Mouse (Mus musculus) layer of hippocampus, postnatal 14 days (tissue): ENCODE measurements around the gene Sfmbt2. TPM values are rescaled to one million over a fixed set of nuclear protein-coding genes. Genes with fewer than 3 reads are reported as not detected.

Experiments
- DNase-seq, 2 experiments: peaks; one replicate each; pipeline ENCODE4 v3.0.0; 2021 to 2022; ENCODE audit warnings: low spot score in 2 of 2, mixed read lengths in 1 of 2
- total RNA-seq, 2 experiments: library from RNA; stranded (reverse); gene quantifications; 2 replicates each; pipeline ENCODE4 v1.2.3; 2021

The Sfmbt2 gene
- total RNA-seq, 2 experiments from 2014 or later: 5.0 to 6.1 TPM

DNA sequence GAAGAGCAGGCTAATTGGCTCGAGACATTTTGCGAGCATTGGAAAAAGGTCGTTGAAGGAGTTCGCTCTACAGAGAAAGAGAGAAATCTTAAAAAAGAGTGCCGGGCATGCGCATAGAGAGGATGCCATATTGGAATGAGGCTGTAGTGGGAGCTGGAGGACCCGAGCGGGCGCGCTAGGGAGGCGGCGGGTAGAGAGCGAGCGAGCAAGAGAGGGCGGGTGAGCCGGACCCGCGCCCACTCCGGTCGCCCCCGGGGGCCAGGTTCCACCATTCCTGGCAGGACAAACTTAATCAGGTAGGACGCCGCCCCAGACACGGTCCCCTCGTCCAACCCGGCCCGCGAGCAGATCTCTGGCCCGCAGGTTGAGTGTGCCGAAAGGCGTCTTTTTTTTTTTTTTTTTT is 2.0 kb downstream of the Sfmbt2 start:
- peak; percentile 65 to 77 for DNase-seq

DNA sequence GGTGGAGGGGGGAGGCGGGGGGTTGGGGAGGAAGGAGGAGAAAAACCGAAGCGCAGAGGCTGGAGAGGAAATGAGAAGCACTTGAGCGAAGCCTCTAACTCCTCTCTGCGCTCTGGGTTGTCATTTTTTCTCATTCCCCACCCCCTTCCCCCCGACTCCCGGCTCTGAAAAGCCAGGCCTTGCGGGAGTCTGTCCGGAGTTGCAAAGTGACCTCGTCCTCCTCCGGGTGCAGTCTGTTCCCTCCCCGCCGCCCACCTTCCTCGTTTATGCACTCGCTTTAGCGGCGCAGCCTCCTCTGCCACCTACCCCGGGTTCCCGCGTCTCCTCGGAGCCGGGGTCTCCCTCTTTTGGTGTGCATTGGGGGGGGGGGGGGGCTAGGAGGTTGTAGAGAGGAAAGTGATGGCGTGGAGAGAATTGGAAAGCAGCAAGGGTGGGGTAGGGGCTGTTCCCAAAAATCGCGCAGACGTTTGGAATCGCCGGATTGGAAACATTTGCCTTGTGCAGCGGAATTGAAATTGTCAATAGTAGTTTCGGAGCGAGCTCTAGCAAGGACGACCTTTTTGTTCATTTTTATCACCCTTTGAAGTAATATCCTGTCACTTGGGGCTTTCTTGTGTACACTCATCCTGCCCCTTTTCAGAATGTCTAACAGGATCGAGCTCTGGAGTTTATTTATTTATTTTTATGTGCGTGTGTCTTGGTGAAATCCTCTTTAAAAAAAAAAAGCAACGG is 2.6 kb downstream of the Sfmbt2 start:
- DNase-seq: peak; percentile 10 to 30

DNA sequence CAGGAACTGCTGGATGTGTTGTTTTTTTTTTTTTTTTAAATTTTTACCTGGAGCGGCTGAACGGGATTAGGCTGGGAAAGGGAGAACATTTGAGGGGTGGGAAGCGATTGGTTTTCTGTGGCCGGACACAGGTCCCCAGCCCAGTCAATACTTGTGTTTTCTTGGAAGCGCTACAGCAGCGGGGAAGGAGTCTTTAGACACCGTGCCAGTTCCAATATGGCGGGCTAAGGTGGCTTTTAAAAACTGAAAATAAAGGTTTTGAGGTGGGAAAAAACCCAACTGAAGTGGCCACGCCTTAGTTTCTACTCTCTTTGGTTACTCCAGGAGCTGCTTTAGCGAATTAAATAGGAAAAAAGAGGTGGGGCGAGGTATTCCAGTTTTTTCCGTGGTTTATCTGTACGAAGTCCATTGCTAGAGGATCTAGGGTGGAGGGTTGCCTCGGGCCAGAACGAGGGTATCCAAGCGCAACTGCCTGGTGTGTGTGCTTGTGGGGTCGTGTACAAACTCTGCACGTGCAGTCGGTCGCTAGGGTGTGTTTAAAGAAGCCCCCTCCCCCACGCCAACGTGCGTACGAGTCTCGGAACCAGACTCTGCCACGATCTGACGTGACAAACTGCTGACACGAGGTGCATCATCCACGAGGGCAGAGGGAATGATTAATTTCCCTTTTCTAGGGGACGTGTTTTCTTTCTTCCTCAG is 3.3 kb downstream of the Sfmbt2 start:
- DNase-seq: no peak

DNA sequence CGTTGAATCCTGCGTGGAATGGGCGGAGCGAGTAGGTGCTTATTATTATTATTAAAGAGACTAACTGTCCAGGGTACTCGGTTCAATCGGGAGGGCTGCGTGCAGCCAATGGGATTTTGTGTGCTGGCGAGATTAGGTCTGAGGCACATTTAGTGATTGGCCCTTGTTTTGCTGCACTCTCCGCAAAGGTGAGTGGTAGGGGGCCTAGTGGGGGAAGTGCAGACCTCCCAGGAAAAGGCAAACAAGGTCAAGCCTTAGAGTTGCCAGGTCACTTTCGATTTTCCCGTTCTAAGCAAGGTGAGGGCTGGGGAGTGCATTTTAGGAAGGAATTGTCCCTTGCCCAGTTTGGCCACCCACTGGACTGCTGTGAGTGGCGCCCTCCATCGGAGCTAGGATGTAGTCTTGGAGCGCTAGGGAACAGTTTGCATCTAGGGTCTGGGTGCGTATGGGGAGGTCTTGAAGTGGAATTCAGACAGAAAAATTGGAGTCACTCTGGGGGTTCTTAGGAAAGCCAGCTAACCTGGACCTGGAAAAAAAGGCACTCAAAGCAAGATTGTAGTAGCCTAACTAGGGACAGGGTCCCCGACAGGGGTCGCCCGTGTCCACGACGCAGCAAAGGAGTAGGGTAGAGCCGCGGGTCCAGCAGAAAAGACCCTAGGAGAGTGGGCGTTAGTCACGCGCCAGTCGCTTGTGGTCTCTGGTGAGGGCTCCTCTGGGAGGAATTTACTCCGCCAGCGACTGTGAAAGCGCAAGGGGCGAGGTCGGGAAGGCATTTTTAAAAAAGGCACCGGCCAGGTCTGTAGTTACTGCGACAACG is 4.1 kb downstream of the Sfmbt2 start:
- peak; percentile 26 to 42 for DNase-seq

DNA sequence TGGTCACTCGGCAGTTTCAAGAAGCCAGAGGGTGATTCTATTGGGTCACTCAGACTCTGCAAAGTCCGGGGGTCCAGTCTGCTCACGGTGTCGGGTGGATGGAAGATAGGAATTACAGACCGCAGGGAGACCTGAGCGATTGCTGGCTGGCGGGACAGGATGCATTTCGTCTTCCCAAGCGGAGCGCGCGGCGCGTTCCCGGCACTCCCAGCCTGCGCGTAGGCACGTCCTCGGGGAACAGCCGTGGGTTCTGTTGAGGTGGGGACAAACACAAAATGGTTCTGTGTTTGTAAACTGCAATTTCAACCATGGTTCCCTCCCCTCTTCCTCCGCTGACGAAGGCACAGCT is 4.7 kb downstream of the Sfmbt2 start:
- DNase-seq: peak; percentile 33 to 35

DNA sequence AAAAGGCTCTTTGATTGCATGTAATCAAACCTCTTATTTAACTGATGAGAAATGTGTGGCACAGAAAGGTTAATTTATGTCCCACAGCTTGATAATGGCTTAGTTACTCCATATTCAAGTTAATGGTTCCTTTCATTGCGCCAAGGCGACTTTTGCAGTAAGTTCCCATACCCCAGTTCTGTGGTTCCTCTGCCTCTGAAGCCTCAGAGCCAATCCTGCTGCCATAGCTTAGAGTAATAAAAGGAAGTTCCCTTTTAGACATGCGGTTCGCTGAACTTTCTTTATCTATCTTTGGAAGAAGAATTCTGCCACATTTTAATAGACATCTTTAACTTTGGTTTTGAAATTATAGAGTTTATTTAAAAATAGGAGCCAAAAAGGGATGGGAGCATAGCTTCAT is 19.7 kb downstream of the Sfmbt2 start:
- DNase-seq: no peak

DNA sequence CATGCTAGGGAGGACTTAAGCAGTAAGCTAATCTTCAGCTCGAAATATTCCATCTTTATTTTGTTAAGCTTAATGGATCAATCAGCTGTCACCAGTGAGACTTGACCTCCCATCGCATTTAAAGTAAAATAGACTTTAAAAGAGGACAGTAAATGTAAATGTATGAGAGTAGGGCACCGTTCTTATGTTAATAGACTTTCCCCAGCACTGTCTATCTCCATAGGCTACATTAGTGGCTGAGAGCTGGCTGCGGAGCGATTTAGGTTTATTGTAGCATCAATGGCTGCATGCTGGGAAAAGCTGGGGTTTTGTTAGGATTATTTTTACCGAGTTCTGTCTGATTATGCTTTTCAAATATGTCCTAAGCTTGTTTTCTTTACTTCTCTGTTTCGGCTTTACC is 20.5 kb downstream of the Sfmbt2 start:
- no peak for DNase-seq

DNA sequence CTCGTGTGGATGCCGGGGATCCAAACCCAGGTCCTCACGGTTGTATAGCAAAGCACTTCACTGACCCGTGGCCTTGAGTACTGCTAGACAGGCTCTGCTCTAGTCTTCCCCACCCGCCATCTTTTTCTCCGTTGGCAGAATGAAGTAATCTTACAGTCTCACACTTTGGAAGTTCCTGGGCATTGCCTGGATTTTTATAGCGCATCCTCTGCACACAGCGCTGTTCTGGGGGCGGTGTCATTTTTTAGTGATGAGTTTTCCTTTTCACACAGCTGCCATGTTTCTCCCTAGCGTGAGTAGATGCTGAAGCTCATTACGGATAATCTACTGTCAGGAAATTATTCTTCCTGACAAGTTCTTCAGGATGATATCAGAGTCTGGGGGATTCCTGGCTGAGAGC is 24.8 kb downstream of the Sfmbt2 start:
- no peak for DNase-seq

DNA sequence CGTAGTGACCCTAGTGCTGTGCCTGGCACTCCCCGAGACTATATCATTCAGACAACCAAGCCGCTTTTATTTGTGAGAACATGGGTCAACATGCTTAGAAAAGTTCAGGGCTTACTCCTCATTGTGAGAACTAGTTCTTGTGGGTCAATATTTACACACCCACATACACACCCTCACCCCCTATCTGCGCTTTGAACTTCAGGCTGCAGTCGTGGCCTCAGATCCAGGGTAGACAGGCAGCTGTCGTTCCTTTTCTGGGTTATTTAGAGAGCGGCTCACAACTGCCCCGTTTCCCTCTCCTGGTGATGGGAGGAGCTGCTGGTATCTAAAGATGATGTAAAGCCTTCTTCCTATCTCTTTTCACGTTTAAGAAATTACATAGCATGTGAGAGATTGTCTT is 27.5 kb downstream of the Sfmbt2 start:
- DNase-seq: no peak

DNA sequence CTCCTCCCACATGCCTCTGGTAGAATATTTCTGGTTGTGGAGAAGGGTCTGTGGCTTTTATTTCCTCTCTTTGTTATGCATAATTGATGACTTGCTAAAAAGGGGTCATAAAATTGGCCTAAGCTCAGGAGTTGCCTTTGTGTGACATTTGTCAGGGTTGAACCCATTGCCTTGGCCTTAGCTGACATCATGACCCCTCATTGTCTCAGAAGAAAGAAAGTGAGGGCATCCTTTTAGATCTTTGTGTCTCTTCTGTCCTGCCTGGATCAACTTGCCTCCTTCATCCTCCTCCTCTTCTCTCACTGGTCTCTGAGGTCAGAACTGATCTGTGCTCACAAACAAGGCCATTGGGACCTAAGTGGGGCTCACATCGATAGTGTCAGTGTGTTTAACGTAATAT is 35.8 kb downstream of the Sfmbt2 start:
- no peak for DNase-seq

DNA sequence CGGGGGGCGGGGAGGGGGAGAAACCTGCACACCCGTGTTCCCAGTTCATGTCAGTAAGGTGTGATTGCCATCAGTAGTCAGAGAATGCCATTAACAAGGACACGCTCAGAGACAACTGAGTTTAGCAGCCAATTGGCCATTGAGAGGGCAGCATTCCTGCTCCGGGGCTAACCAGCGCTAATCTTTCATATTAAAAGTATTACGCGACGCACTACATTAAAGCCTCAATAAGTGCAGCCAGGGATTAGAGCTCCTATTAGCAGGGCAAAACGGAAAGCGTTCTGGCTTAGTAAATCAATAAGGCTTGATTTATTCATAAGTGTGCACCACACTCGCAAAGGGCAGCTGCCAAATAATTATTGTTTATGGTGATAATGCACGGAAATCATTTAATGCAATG is 39.1 kb downstream of the Sfmbt2 start:
- no peak for DNase-seq

DNA sequence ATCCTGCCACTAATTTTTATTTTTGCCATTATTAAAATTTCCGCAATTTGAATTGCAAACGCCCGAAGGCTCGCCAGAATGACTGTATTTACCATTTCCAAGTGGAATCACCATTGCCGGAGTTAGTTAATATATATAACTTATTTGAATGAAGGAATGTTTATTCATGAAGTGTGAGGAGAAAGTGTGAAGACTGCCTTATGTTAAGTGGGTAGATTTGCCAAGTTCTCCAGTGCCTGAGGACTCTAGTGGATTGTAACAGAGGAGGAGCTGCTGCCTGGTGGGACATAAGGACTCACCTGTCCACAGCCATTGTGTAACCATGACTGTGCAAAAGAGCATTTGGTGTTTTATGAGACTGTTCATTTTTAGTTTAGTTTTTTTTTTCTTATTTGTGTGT is 39.8 kb downstream of the Sfmbt2 start:
- no peak for DNase-seq

DNA sequence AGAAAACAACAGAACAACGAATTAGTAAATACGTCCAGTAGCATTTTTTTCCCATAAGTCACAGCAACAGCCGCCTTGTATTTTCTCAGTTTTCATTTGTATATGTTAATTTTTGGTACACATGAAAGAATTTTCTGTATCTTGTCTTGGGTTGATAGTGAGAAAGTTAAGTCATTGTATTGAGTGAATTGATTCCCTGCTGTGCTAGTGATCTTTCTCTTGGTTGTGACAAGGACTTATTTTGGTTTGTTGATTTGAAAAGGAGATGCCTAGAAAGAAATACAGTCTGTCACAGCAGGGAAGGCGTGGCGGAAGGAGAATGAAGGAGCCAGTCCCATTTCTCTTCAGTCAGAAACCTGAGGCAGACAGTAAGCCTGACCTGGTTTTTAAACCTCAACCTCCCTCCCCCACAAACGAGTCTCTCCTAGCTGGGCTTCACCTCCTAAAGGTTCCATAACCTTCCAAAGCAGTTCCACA is 50.7 kb downstream of the Sfmbt2 start:
- no peak for DNase-seq

DNA sequence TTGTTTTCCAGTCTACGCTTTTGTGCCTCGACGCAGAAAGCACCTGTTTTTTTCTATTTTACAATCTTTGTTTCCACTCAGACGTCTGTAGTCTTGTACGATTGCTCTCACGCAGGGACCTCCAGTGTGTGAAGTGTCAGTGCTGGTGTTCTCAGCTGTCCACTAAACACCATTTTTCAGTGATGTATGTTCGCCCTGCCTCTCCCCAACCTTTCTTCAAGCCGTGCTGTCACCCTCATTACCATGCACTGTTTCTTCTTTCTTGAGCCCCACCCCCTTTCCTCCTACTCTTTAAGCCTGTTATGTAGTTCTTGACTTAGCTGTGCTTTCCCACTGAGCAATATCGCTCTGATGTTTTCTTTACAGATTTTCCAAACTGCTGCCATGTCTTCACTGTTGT is 67.0 kb downstream of the Sfmbt2 start:
- no peak for DNase-seq

DNA sequence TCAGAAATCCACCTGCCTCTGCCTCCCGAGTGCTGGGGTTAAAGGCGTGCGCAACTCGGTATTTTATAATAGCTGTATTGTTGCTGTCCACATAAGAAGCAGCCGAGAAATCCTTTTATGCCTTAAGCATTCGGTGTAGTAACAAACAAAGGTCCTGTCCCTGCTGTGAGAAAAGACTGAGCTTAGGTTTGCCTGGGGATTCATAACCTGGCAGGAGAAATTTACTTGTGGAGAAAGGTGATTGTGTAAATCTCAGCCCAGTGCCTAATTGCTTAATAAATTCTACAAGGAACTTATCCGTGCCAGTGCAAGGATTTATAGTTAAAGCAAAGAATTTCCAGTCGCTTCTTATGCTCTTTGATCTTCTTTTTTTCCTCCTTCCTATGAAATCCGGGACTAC is 71.5 kb downstream of the Sfmbt2 start:
- no peak for DNase-seq

DNA sequence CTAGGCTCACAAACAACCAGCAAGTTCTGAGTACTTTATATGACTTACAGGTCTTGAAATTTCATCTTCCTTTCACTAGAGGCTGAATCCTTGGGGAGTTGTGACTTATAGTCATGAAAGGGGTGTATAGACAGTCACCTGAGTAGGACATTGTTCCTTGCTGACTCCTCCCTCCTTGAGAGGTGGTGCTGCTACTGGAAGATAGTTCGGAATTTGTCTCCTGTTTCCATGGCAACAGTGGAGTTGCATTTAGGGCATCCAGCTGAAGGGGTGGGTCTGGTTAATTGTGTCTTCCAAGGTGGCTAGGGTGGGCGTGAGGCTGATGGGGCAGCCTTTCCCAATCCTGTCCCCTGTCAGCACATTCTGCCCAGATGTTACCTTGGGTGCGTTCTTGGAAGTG is 83.3 kb downstream of the Sfmbt2 start:
- DNase-seq: no peak

DNA sequence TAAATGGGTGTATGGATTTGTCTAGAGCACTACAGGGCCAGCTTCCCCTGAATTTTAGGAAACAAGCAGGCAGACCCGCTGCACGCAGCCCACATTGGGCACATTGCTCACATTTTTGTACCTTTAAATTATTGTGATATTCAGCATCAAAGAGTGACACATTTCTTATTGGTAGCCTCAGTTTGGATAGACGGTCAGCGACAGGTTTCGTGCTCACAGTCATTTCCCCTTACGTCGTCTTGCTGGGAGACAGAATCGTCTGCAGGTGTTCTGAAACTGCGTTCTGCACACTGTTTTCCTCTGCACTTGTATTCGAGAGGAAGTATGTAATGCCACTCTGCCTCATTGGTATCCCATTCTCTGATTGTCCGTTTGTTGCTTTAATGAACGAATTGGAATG is 88.0 kb downstream of the Sfmbt2 start:
- no peak for DNase-seq

DNA sequence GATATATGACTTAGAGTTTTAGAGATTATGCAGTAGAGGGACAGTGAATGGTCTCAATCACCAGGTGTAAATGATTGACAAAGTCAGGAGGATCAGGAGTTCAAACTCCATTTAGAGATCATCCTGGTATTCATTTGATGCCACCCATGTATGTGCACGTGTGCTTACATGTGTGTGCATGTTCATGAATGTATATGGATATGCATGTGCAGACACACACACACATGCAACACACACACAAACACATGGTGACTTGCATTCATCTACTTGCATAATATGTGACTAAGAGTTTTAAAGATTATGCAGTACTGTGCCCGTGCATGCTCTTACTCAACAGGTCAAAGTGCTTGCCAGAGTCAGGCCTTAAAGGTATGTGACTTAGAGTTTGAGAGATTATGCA is 146.2 kb downstream of the Sfmbt2 start:
- DNase-seq: no peak

DNA sequence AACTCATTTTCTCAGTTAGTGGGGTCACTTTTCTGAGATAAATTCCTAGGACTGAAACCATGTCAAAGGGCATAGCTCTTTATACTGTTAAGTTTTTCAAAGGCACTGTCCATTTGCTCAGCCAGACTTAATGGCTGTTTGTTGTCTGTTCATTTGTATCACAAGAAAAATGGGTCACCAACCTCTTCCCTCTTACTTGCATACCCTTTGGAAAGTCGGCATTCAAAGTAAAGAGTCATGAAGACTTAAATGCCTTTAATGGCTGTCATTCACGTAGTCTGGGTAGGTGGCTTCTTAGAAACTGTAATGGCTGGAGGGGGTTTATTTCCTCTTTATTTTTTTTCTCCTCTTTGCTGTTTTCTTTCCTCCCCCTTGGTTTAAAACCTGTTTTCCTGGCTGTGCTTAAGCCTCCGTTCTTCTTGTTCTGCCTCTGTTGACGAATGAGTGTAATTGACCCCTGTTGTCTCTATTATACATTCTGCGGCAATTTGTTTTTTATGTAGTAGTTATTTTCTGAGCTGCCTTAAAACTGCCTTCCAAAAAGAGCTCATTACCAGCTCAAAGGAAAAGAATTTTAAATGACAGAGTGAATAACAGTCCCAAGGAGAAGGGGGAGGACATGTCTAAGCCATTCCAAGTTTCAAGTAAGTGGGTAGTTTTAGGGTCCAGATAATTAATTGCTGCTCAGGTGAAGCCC is 151.6 kb downstream of the Sfmbt2 start:
- peak in 1 of 2 experiments; percentile 9 for DNase-seq

DNA sequence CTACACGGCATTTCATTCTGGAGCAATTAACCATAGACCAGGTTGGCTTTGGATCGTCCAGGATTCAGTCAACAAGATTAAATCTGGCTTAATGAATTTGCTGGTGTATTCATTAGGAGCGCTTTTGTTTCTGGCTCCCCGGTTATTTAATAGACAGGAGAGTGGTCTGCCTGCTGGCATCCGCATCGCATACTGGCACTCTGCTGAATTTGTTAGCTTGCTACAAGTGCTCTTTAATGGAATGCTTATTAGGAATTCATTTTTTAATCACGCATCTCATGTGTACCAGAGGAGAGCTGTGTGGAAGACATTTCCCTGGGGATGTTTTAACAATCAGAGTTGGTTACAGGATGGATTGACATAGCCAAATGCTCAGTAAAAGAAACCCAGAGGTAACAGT is 155.3 kb downstream of the Sfmbt2 start:
- DNase-seq: peak in 1 of 2 experiments; percentile 21

DNA sequence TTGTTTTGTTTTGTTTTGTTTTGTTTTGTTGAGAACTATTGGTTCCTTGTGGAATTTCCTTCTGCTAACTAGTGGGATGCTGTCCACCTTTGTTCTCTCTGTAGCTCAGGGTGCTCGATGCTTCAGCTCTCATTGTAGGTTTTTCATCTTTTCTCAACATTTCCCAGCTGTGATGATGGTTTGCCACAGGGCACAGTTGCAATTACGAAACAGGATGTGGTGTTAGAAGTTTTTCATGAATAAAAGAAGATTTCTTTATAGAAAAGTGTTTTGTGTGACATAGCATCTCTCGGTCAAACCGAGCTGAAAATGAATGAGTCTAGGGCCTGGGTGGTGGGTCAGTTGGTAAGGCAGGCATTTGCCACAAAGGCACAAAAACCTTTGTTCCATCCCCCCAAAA is 171.5 kb downstream of the Sfmbt2 start:
- no peak for DNase-seq
